Mouse (Mus musculus): ENCODE data around the gene Timm44. TPM values are rescaled to one million over a fixed set of nuclear protein-coding genes. Genes with fewer than 3 reads are reported as not detected.
A peak's percentile ranks its signal among the peaks of the same experiment; 100 is the strongest.
"Not testable (repeated sequence)": the region's sequence is repeated elsewhere in the genome, so short reads cannot be mapped to it uniquely, and the experiment has no call there.

Gene Timm44
- polyA plus RNA-seq, 1 experiment from 2014 or later, result 41.5 TPM

GRCm38 (mm10) chr8:4259125-4259804 lies 16.4 kb downstream of the Timm44 start, which contains the start of gene Ctxn1:
Gene Ctxn1, minus strand, starts transcription at chr8:4259274.
- peaks cover 72% of the 10 kb centered on the region for H3K36me3 ChIP-seq
- ATAC-seq (ENCODE audit: low FRiP score), result peak; percentile 89
- peaks cover 48% of the 10 kb centered on the region for H3K4me1 ChIP-seq (replicated peaks)
- 5% methylated on average over 25 of the region's 33 CpGs for WGBS
- no peaks in the 10 kb centered on the region for H3K27me3 ChIP-seq
- H3K27ac ChIP-seq, result peak within 1 kb of the TSS; percentile 97
- no peaks in the 10 kb centered on the region for H3K9me3 ChIP-seq
- peak within 1 kb of the TSS; percentile 81 for H3K4me2 ChIP-seq
- H3K4me3 ChIP-seq, result peak within 1 kb of the TSS; percentile 92
- H3K9ac ChIP-seq, result peak within 1 kb of the TSS; percentile 97

GRCm38 (mm10) chr8:4258678-4259077 lies 17.0 kb downstream of the Timm44 start:
- H3K4me1 ChIP-seq (replicated peaks), result peaks cover 54% of the 10 kb centered on the region
- H3K27me3 ChIP-seq, result no peaks in the 10 kb centered on the region
- peaks cover 66% of the 10 kb centered on the region for H3K36me3 ChIP-seq
- no peaks in the 10 kb centered on the region for H3K9me3 ChIP-seq
- ATAC-seq (ENCODE audit: low FRiP score), result peak; percentile 81
- peak overlapping the region; percentile 97 for H3K9ac ChIP-seq
- peak overlapping the region; percentile 81 for H3K4me2 ChIP-seq
- peak overlapping the region; percentile 97 for H3K27ac ChIP-seq
- WGBS, result under 1% methylated on average over 27 of the region's 32 CpGs
- peak overlapping the region; percentile 92 for H3K4me3 ChIP-seq

- H3K9me3 ChIP-seq, result no peaks in the 10 kb centered on the region
- H3K4me3 ChIP-seq, result peak overlapping the region; percentile 92
- peak overlapping the region; percentile 97 for H3K9ac ChIP-seq
- peaks cover 62% of the 10 kb centered on the region for H3K36me3 ChIP-seq
- ATAC-seq (ENCODE audit: low FRiP score), result peak; percentile 58
- H3K27me3 ChIP-seq, result no peaks in the 10 kb centered on the region
- WGBS, result 1% methylated on average over 35 of the region's 35 CpGs
- H3K4me2 ChIP-seq, result peak overlapping the region; percentile 81
- H3K4me1 ChIP-seq (replicated peaks), result peaks cover 57% of the 10 kb centered on the region
- H3K27ac ChIP-seq, result peak overlapping the region; percentile 97
Observed at GRCm38 (mm10) chr8:4258233-4258632, 17.5 kb downstream of the Timm44 start.

GRCm38 (mm10) chr8:4257350-4257749 lies 18.4 kb downstream of the Timm44 start:
- Histone ChIP-seq H3K9ac (peak overlapping the region; percentile 97), H3K9me3 (no peaks in the 10 kb centered on the region), H3K27me3 (no peaks in the 10 kb centered on the region), H3K36me3 (peaks cover 53% of the 10 kb centered on the region), H3K4me3 (peak overlapping the region; percentile 92), H3K4me2 (peak overlapping the region; percentile 81), H3K4me1 (replicated peaks) (peaks cover 61% of the 10 kb centered on the region), H3K27ac (peak overlapping the region; percentile 97)
- WGBS, result 73% methylated on average over 4 of the region's 4 CpGs
- ATAC-seq (ENCODE audit: low FRiP score), result no peak

- WGBS, result 49% methylated on average over 4 of the region's 4 CpGs
- peaks cover 65% of the 10 kb centered on the region for H3K4me1 ChIP-seq (replicated peaks)
- no peaks in the 10 kb centered on the region for H3K9me3 ChIP-seq
Observed at GRCm38 (mm10) chr8:4256911-4257310, 18.8 kb downstream of the Timm44 start.

GRCm38 (mm10) chr8:4255471-4255870 lies 20.2 kb downstream of the Timm44 start:
- peaks cover 35% of the 10 kb centered on the region for H3K36me3 ChIP-seq
- not testable (repeated sequence) for H3K27me3 ChIP-seq; H3K9ac ChIP-seq; ATAC-seq (ENCODE audit: low FRiP score); H3K4me3 ChIP-seq; H3K9me3 ChIP-seq; H3K4me2 ChIP-seq
- peaks cover 70% of the 10 kb centered on the region for H3K4me1 ChIP-seq (replicated peaks)
- 88% methylated on average over 7 of the region's 7 CpGs for WGBS
- H3K27ac ChIP-seq, result 0 out of 2 replicates have a peak overlapping the region, but pooled peaks have one; percentile 4

More at GRCm38 (mm10) chr8:4256911-4257310, 18.8 kb downstream of the Timm44 start:
- Histone ChIP-seq H3K27me3 (no peaks in the 10 kb centered on the region), H3K27ac (peak overlapping the region; percentile 97), H3K36me3 (peaks cover 49% of the 10 kb centered on the region), H3K9ac (peak overlapping the region; percentile 97), H3K4me2 (peak overlapping the region; percentile 81), H3K4me3 (peak overlapping the region; percentile 92)
- ATAC-seq (ENCODE audit: low FRiP score), result no peak

- Histone ChIP-seq H3K36me3 (peaks cover 36% of the 10 kb centered on the region), H3K9ac (peak overlapping the region; percentile 92), H3K4me2 (peak overlapping the region; percentile 66), H3K9me3 (no peaks in the 10 kb centered on the region), H3K27me3 (peaks cover 6% of the 10 kb centered on the region; the same call in 1 of the 2 replicates), H3K27ac (peak overlapping the region; percentile 96), H3K4me3 (peak overlapping the region; percentile 88), H3K4me1 (replicated peaks) (peaks cover 69% of the 10 kb centered on the region)
- no peak for ATAC-seq (ENCODE audit: low FRiP score)
- WGBS, result 65% methylated on average over 6 of the region's 6 CpGs
Observed at GRCm38 (mm10) chr8:4254001-4254400, 21.7 kb downstream of the Timm44 start.

- peaks cover 11% of the 10 kb centered on the region for H3K27me3 ChIP-seq
- under 1% methylated on average over 69 of the region's 69 CpGs for WGBS
- peaks cover 40% of the 10 kb centered on the region for H3K36me3 ChIP-seq
Observed at GRCm38 (mm10) chr8:4252934-4253841, 22.5 kb downstream of the Timm44 start, which contains the start of gene Snapc2. Gene Snapc2, plus strand, starts transcription at chr8:4253080.

GRCm38 (mm10) chr8:4252116-4252760 lies 23.5 kb downstream of the Timm44 start:
- peak overlapping the region; percentile 66 for H3K4me2 ChIP-seq
- H3K4me1 ChIP-seq (replicated peaks), result peaks cover 65% of the 10 kb centered on the region
- WGBS, result 48% methylated on average over 8 of the region's 8 CpGs
- peak overlapping the region; percentile 92 for H3K9ac ChIP-seq
- H3K27ac ChIP-seq, result peak overlapping the region; percentile 96
- no peak; the same call in 1 of the 2 replicates for ATAC-seq (ENCODE audit: low FRiP score)
- peaks cover 19% of the 10 kb centered on the region for H3K27me3 ChIP-seq
- peaks cover 49% of the 10 kb centered on the region for H3K36me3 ChIP-seq
- H3K4me3 ChIP-seq, result peak overlapping the region; percentile 88
- no peaks in the 10 kb centered on the region for H3K9me3 ChIP-seq

More at GRCm38 (mm10) chr8:4252934-4253841, 22.5 kb downstream of the Timm44 start, which contains the start of gene Snapc2:
- Histone ChIP-seq H3K9ac (peak within 1 kb of the TSS; percentile 92), H3K4me3 (peak within 1 kb of the TSS; percentile 88), H3K4me1 (replicated peaks) (peaks cover 74% of the 10 kb centered on the region), H3K4me2 (peak within 1 kb of the TSS; percentile 66), H3K9me3 (no peaks in the 10 kb centered on the region), H3K27ac (peak within 1 kb of the TSS; percentile 96)
- ATAC-seq (ENCODE audit: low FRiP score), result peak; percentile 85

GRCm38 (mm10) chr8:4250306-4250970 lies 25.3 kb downstream of the Timm44 start:
- no peak overlapping the region for H3K27ac ChIP-seq
- H3K4me2 ChIP-seq, result no peak overlapping the region
- H3K9ac ChIP-seq, result no peak overlapping the region
- H3K9me3 ChIP-seq, result no peaks in the 10 kb centered on the region
- peaks cover 22% of the 10 kb centered on the region for H3K27me3 ChIP-seq
- peaks cover 50% of the 10 kb centered on the region for H3K36me3 ChIP-seq
- H3K4me3 ChIP-seq, result no peak overlapping the region
- peaks cover 50% of the 10 kb centered on the region for H3K4me1 ChIP-seq (replicated peaks)
- no peak for ATAC-seq (ENCODE audit: low FRiP score)
- WGBS, result 31% methylated on average over 26 of the region's 26 CpGs

- H3K36me3 ChIP-seq, result peaks cover 51% of the 10 kb centered on the region
- H3K4me2 ChIP-seq, result no peak overlapping the region
- ATAC-seq (ENCODE audit: low FRiP score), result no peak
- H3K4me1 ChIP-seq (replicated peaks), result peaks cover 38% of the 10 kb centered on the region
- H3K27me3 ChIP-seq, result peaks cover 22% of the 10 kb centered on the region
- no peak overlapping the region for H3K4me3 ChIP-seq
- peak overlapping the region; percentile 46; the same call in 1 of the 2 replicates for H3K9ac ChIP-seq
- no peak overlapping the region for H3K27ac ChIP-seq
- WGBS, result 15% methylated on average over 29 of the region's 29 CpGs
- no peaks in the 10 kb centered on the region for H3K9me3 ChIP-seq
Observed at GRCm38 (mm10) chr8:4249213-4249612, 26.5 kb downstream of the Timm44 start.
